Mouse (Mus musculus) heart, embryonic 14.5 days (tissue): ENCODE measurements around the gene Dctn3. TPM values are rescaled to one million over a fixed set of nuclear protein-coding genes. Genes with fewer than 3 reads are reported as not detected.
A peak's percentile ranks its signal among the peaks of the same experiment; 100 is the strongest.
"Not testable (repeated sequence)": the region's sequence is repeated elsewhere in the genome, so short reads cannot be mapped to it uniquely, and the experiment has no call there.

Source experiments
- ATAC-seq: fragments of 200-750 bp; cut with Nextera tagmentation; 2 replicates; pipeline ENCODE4 v1.8.0; 2017; ENCODE audit warnings: low read depth, moderate TSS enrichment; ENCODE audit not compliant: insufficient number of reproducible peaks, insufficient read depth, low FRiP score
- H3K27ac ChIP-seq, 2 experiments: fragments of 200-500 bp in 1 of 2; fragments of 300-500 bp in 1 of 2; sonication (generic) in 1 of 2; replicated peaks in 1 of 2; 2 replicates each; pipeline ENCODE4 v1.5.1; 2012 to 2014; ENCODE audit warnings: low read depth in 2 of 2, low read length in 2 of 2, control low read depth in 1 of 2, mild to moderate bottlenecking in 1 of 2, mixed read lengths in 1 of 2; ENCODE audit not compliant: control insufficient read depth in 1 of 2, insufficient read depth in 1 of 2
- H3K27me3 ChIP-seq: fragments of 300-500 bp; sonication (generic); 2 replicates; pipeline ENCODE4 v1.6.1; 2014; ENCODE audit warnings: mild to moderate bottlenecking, low read length, control low read depth; ENCODE audit not compliant: control insufficient read depth, insufficient read depth
- H3K36me3 ChIP-seq: fragments of 300-500 bp; sonication (generic); 2 replicates; pipeline ENCODE4 v1.6.1; 2014; ENCODE audit warnings: mild to moderate bottlenecking, control low read depth, low read length, mixed read lengths; ENCODE audit not compliant: control insufficient read depth, insufficient read depth
- H3K4me1 ChIP-seq, 2 experiments: fragments of 200-500 bp in 1 of 2; fragments of 300-500 bp in 1 of 2; sonication (generic) in 1 of 2; 2 replicates each; pipeline ENCODE4 v1.6.1; 2012 to 2014; ENCODE audit warnings: low read length in 2 of 2, control low read depth in 1 of 2, mixed read lengths in 1 of 2; ENCODE audit not compliant: control insufficient read depth in 2 of 2, insufficient read depth in 2 of 2
- H3K4me2 ChIP-seq: fragments of 300-500 bp; sonication (generic); 2 replicates; pipeline ENCODE4 v1.6.1; 2014; ENCODE audit warnings: mild to moderate bottlenecking, low read length
- H3K4me3 ChIP-seq, 2 experiments: fragments of 200-500 bp in 1 of 2; fragments of 300-500 bp in 1 of 2; sonication (generic) in 1 of 2; 2 replicates each; pipeline ENCODE4 v1.5.1; 2012 to 2014; ENCODE audit warnings: low read length in 2 of 2, mild to moderate bottlenecking in 2 of 2, control low read depth in 1 of 2, low read depth in 1 of 2, moderate library complexity in 1 of 2; ENCODE audit not compliant: control insufficient read depth in 1 of 2, insufficient read depth in 1 of 2
- H3K9ac ChIP-seq: fragments of 300-500 bp; sonication (generic); 2 replicates; pipeline ENCODE4 v1.6.1; 2014; ENCODE audit warnings: mild to moderate bottlenecking, low read length
- H3K9me3 ChIP-seq: fragments of 300-500 bp; sonication (generic); 2 replicates; pipeline ENCODE4 v1.6.1; 2016; ENCODE audit warnings: low read length, control low read depth; ENCODE audit not compliant: control insufficient read depth
- WGBS: fragments of 180-500 bp; shearing (Covaris S2); extraction: QIAGEN DNeasy Blood & Tissue Kit; methylation state at CpG from one replicate; pipeline ENCODE4 v1.1.7; 2014; 5-methylcytosine and 5-hydroxymethylcytosine counted together
- polyA plus RNA-seq: library from polyadenylated mRNA; unstranded; fragments of >200 nt; fragmentation: Nextera tagmentation; extraction: Ambion mirVana; gene quantifications from 2 replicates; pipeline ENCODE4 v1.2.1, GENCODE M21; 2014

Gene Dctn3
- polyA plus RNA-seq, 1 experiment from 2014 or later, result 134 TPM

- not testable (repeated sequence) for H3K36me3 ChIP-seq, H3K9ac ChIP-seq, H3K27me3 ChIP-seq, ATAC-seq, H3K4me3 ChIP-seq, H3K9me3 ChIP-seq, H3K27ac ChIP-seq
- H3K4me2 ChIP-seq, result peak overlapping the region; percentile 38; the same call in 1 of the 2 replicates
- 2% methylated on average over 13 of the region's 14 CpGs for WGBS
- peaks cover 2 to 11% of the 10 kb centered on the region in 2 experiments; a peak in 2 of 4 replicates for H3K4me1 ChIP-seq
Observed at GRCm38 (mm10) chr4:41684931-41685453, 38.0 kb downstream of the Dctn3 start.

- peak overlapping the region in 1 of 2 experiments; percentile 28; a peak in 1 of 4 replicates for H3K27ac ChIP-seq
- H3K9ac ChIP-seq, ATAC-seq, H3K27me3 ChIP-seq, H3K36me3 ChIP-seq, H3K4me3 ChIP-seq, H3K9me3 ChIP-seq: not testable (repeated sequence)
- H3K4me2 ChIP-seq, result peak overlapping the region; percentile 38
- WGBS, result 3% methylated on average over 23 of the region's 27 CpGs
- peaks cover 5 to 18% of the 10 kb centered on the region in 2 experiments; a peak in 3 of 4 replicates for H3K4me1 ChIP-seq
Observed at GRCm38 (mm10) chr4:41684131-41684930, 38.6 kb downstream of the Dctn3 start.

GRCm38 (mm10) chr4:41683303-41683702 is 39.7 kb downstream of the Dctn3 start:
- peaks cover 15 to 28% of the 10 kb centered on the region in 2 experiments for H3K4me1 ChIP-seq
- not testable (repeated sequence) for H3K27ac ChIP-seq, H3K27me3 ChIP-seq, H3K9me3 ChIP-seq, H3K36me3 ChIP-seq, H3K9ac ChIP-seq, ATAC-seq
- H3K4me2 ChIP-seq, result peak overlapping the region; percentile 38; the same call in 1 of the 2 replicates
- H3K4me3 ChIP-seq, result peak overlapping the region in 1 of 2 experiments; percentile 18; a peak in 1 of 4 replicates
- 0% methylated on average over 1 of the region's 27 CpGs for WGBS

GRCm38 (mm10) chr4:41682789-41683188 is 40.2 kb downstream of the Dctn3 start:
- no peak overlapping the region for H3K9ac ChIP-seq

GRCm38 (mm10) chr4:41681947-41682346 is 41.0 kb downstream of the Dctn3 start:
- no peak overlapping the region for H3K9ac ChIP-seq
- no peaks in the 10 kb centered on the region for H3K36me3 ChIP-seq
- ATAC-seq, result no peak
- 61% methylated on average over 10 of the region's 10 CpGs for WGBS
- H3K27ac ChIP-seq, result no peak overlapping the region
- peaks cover 24 to 42% of the 10 kb centered on the region in 2 experiments for H3K4me1 ChIP-seq
- no peaks in the 10 kb centered on the region for H3K9me3 ChIP-seq
- peaks cover 8% of the 10 kb centered on the region for H3K27me3 ChIP-seq
- no peak overlapping the region for H3K4me3 ChIP-seq
- no peak overlapping the region for H3K4me2 ChIP-seq

More at GRCm38 (mm10) chr4:41682789-41683188, 40.2 kb downstream of the Dctn3 start:
- no peaks in the 10 kb centered on the region for H3K36me3 ChIP-seq
- no peak overlapping the region; the same call in 1 of the 2 replicates for H3K4me2 ChIP-seq
- H3K27me3 ChIP-seq, result peaks cover 8% of the 10 kb centered on the region
- H3K9me3 ChIP-seq, result no peaks in the 10 kb centered on the region
- peak overlapping the region in 1 of 2 experiments; percentile 57; a peak in 1 of 4 replicates for H3K27ac ChIP-seq
- no peak overlapping the region for H3K4me3 ChIP-seq
- WGBS, result 30% methylated on average over 6 of the region's 6 CpGs
- no peak for ATAC-seq
- H3K4me1 ChIP-seq, result peaks cover 15 to 33% of the 10 kb centered on the region in 2 experiments

GRCm38 (mm10) chr4:41681176-41681575 is 41.8 kb downstream of the Dctn3 start:
- Histone ChIP-seq H3K27me3 (peaks cover 8% of the 10 kb centered on the region), H3K4me3 (no peak overlapping the region), H3K27ac (no peak overlapping the region), H3K36me3 (no peaks in the 10 kb centered on the region), H3K9ac (no peak overlapping the region), H3K4me2 (no peak overlapping the region), H3K4me1 (peaks cover 31 to 49% of the 10 kb centered on the region in 2 experiments), H3K9me3 (no peaks in the 10 kb centered on the region)
- WGBS, result 71% methylated on average over 4 of the region's 4 CpGs
- ATAC-seq, result no peak

- ATAC-seq, result peak; percentile 36; the same call in 1 of the 2 replicates
- Histone ChIP-seq H3K4me3 (no peak overlapping the region), H3K27me3 (peaks cover 8% of the 10 kb centered on the region), H3K9me3 (no peaks in the 10 kb centered on the region), H3K36me3 (no peaks in the 10 kb centered on the region), H3K9ac (peak overlapping the region; percentile 25; the same call in 1 of the 2 replicates), H3K27ac (no peak overlapping the region), H3K4me2 (no peak overlapping the region), H3K4me1 (peaks cover 33 to 55% of the 10 kb centered on the region in 2 experiments)
- WGBS, result 67% methylated on average over 1 of the region's 2 CpGs
Observed at GRCm38 (mm10) chr4:41679291-41679690, 43.7 kb downstream of the Dctn3 start.
